Mouse (Mus musculus): ENCODE measurements at regions not wholly inside any gene's neighbourhood (a gene's known extent, or its start where the extent isn't known, plus 50 kb on each side); places are given as distances from the start of the nearest gene placed in this dataset.

- DNase-seq (ENCODE audit: low read depth, low spot score) = no peak
- no peak for TF ChIP-seq CTCF (IDR thresholded peaks at IDR 0.05 in 2 of 3, conservative IDR thresholded peaks at IDR 0.05 in 1 of 3; ENCODE audit: control insufficient read depth in 1 of 3, insufficient read depth in 1 of 3, low read depth in 2 of 3, low read length in 3 of 3, poor library complexity in 1 of 3, severe bottlenecking in 1 of 3)
- no peak for TF ChIP-seq ZC3H11A (IDR thresholded peaks at IDR 0.05; ENCODE audit: low read depth, low read length)
- no peak for TF ChIP-seq GABPA (IDR thresholded peaks at IDR 0.05; ENCODE audit: low read depth, low read length)
- TF ChIP-seq RCOR1 (IDR thresholded peaks at IDR 0.05; ENCODE audit: low read depth, low read length) = no peak
- no peak for TF ChIP-seq MAZ (IDR thresholded peaks at IDR 0.05; ENCODE audit: low read depth, low read length)
- TF ChIP-seq KAT2A (conservative IDR thresholded peaks at IDR 0.05; ENCODE audit: low read depth, low read length) = no peak
- TF ChIP-seq MAX (IDR thresholded peaks at IDR 0.05; ENCODE audit: low read length) = no peak
- TF ChIP-seq GATA1 (IDR thresholded peaks at IDR 0.05; ENCODE audit: low read depth, low read length) = no peak
- no peak for TF ChIP-seq EP300 (IDR thresholded peaks at IDR 0.05; ENCODE audit: low read depth in 1 of 2, low read length in 2 of 2)
- TF ChIP-seq ETS1 (IDR thresholded peaks at IDR 0.05; ENCODE audit: low read depth, low read length) = no peak
- no peak for TF ChIP-seq POLR2AphosphoS2 (IDR thresholded peaks at IDR 0.05; ENCODE audit: low read length)
- no peak for TF ChIP-seq CHD2 (IDR thresholded peaks at IDR 0.05; ENCODE audit: low read length)
- no peak for TF ChIP-seq RAD21 (IDR thresholded peaks at IDR 0.05; ENCODE audit: low read depth, low read length)
- TF ChIP-seq MYC (IDR thresholded peaks at IDR 0.05; ENCODE audit: low read depth, low read length) = no peak
- no peak for TF ChIP-seq TAL1 (IDR thresholded peaks at IDR 0.05; ENCODE audit: low read length)
- no peak for TF ChIP-seq BHLHE40 (IDR thresholded peaks at IDR 0.05; ENCODE audit: borderline replicate concordance, low read depth, low read length)
- TF ChIP-seq USF1 (IDR thresholded peaks at IDR 0.05; ENCODE audit: low read depth, low read length) = no peak
- no peak for TF ChIP-seq ZKSCAN1 (IDR thresholded peaks at IDR 0.05; ENCODE audit: low read depth, low read length)
- H3K27me3 ChIP-seq (ENCODE audit: control insufficient read depth in 1 of 2, insufficient read depth in 2 of 2, low read length in 2 of 2) = peaks cover 0 to 4% of the 10 kb centered on the region in 2 experiments; a peak in 2 of 4 replicates
- no peak overlapping the region for H3K9ac ChIP-seq (ENCODE audit: control insufficient read depth, low read depth, low read length, poor library complexity, severe bottlenecking)
- H3K9me3 ChIP-seq (replicated peaks; ENCODE audit: insufficient read depth, low read length) = no peaks in the 10 kb centered on the region
- H3K27ac ChIP-seq (ENCODE audit: control insufficient read depth, low read depth, low read length) = no peak overlapping the region
- no peaks in the 10 kb centered on the region for H3K79me2 ChIP-seq (ENCODE audit: control insufficient read depth, insufficient read depth, low read length, poor library complexity)
- no peak overlapping the region for H3K4me3 ChIP-seq (ENCODE audit: control insufficient read depth in 1 of 2, insufficient read depth in 1 of 2, low read depth in 2 of 2, low read length in 2 of 2)
- no peaks in the 10 kb centered on the region for H3K36me3 ChIP-seq (ENCODE audit: control insufficient read depth in 1 of 2, insufficient read depth in 2 of 2, low read length in 2 of 2)
- no peaks in the 10 kb centered on the region for H3K4me1 ChIP-seq (ENCODE audit: control insufficient read depth in 1 of 2, insufficient read depth in 2 of 2, low read length in 2 of 2)
Observed at GRCm38 (mm10) chr15:96915544-96915943, 140.2 kb downstream of the Slc38a4 start.

- H3K9ac ChIP-seq (ENCODE audit: control insufficient read depth, low read depth, low read length, poor library complexity, severe bottlenecking) = no peak overlapping the region
- no peak overlapping the region for H3K4me3 ChIP-seq (ENCODE audit: control insufficient read depth in 1 of 2, insufficient read depth in 1 of 2, low read depth in 2 of 2, low read length in 2 of 2)
- no peaks in the 10 kb centered on the region for H3K36me3 ChIP-seq (ENCODE audit: control insufficient read depth in 1 of 2, insufficient read depth in 2 of 2, low read length in 2 of 2)
- no peak for TF ChIP-seq GATA1 (IDR thresholded peaks at IDR 0.05; ENCODE audit: low read depth, low read length)
- TF ChIP-seq RAD21 (IDR thresholded peaks at IDR 0.05; ENCODE audit: low read depth, low read length) = no peak
- no peak for TF ChIP-seq EP300 (IDR thresholded peaks at IDR 0.05; ENCODE audit: low read depth in 1 of 2, low read length in 2 of 2)
- TF ChIP-seq POLR2AphosphoS5 (IDR thresholded peaks at IDR 0.05; ENCODE audit: borderline replicate concordance, low read depth, low read length) = no peak
- H3K27me3 ChIP-seq (ENCODE audit: control insufficient read depth in 1 of 2, insufficient read depth in 2 of 2, low read length in 2 of 2) = peaks cover 0 to 4% of the 10 kb centered on the region in 2 experiments; a peak in 2 of 4 replicates
- DNase-seq (ENCODE audit: low read depth, low spot score) = no peak
- no peaks in the 10 kb centered on the region for H3K79me2 ChIP-seq (ENCODE audit: control insufficient read depth, insufficient read depth, low read length, poor library complexity)
- no peak overlapping the region for H3K27ac ChIP-seq (ENCODE audit: control insufficient read depth, low read depth, low read length)
- no peaks in the 10 kb centered on the region for H3K4me1 ChIP-seq (ENCODE audit: control insufficient read depth in 1 of 2, insufficient read depth in 2 of 2, low read length in 2 of 2)
- H3K9me3 ChIP-seq (replicated peaks; ENCODE audit: insufficient read depth, low read length) = no peaks in the 10 kb centered on the region
Observed at GRCm38 (mm10) chr15:96914988-96915387, 140.8 kb downstream of the Slc38a4 start.

Data from MEL (cell line).